Mouse (Mus musculus) small intestine, adult 2 months (tissue): ENCODE data around the gene Arhgef18. TPM values are rescaled to one million over a fixed set of nuclear protein-coding genes. Genes with fewer than 3 reads are reported as not detected.

Experiments used
- H3K27ac ChIP-seq: fragments of 200-500 bp; 2 replicates; pipeline ENCODE4 v1.5.1; 2012; ENCODE audit warnings: low read depth, low read length, control low read depth, inconsistent platforms; ENCODE audit not compliant: insufficient read depth
- H3K27me3 ChIP-seq: fragments of 200-500 bp; 2 replicates; pipeline ENCODE4 v1.6.1; 2012; ENCODE audit warnings: mild to moderate bottlenecking, moderate library complexity, low read length, inconsistent platforms; ENCODE audit not compliant: control insufficient read depth, insufficient read depth
- H3K36me3 ChIP-seq: fragments of 200-500 bp; 2 replicates; pipeline ENCODE4 v1.6.1; 2012; ENCODE audit warnings: mild to moderate bottlenecking, low read length, control low read depth, inconsistent platforms; ENCODE audit not compliant: control insufficient read depth, insufficient read depth
- H3K4me1 ChIP-seq: fragments of 200-500 bp; 2 replicates; pipeline ENCODE4 v1.6.1; 2012; ENCODE audit warnings: low read length, inconsistent platforms, mixed read lengths; ENCODE audit not compliant: control insufficient read depth, insufficient read depth, insufficient read length
- H3K4me3 ChIP-seq: fragments of 200-500 bp; 2 replicates; pipeline ENCODE4 v1.5.1; 2012; ENCODE audit warnings: low read depth, mild to moderate bottlenecking, control low read depth, inconsistent platforms, low read length, moderate library complexity
- CTCF ChIP-seq: fragments of 200-500 bp; IDR thresholded peaks from 2 replicates; pipeline ENCODE4 v1.5.1; 2012; ENCODE audit warnings: low read depth, mild to moderate bottlenecking, control low read depth, inconsistent platforms, low read length, moderate library complexity, mixed read lengths; ENCODE audit not compliant: insufficient replicate concordance, insufficient read length; ENCODE audit errors: extremely low read depth
- POLR2A ChIP-seq: fragments of 200-500 bp; IDR thresholded peaks from 2 replicates; pipeline ENCODE4 v1.6.1; 2012; ENCODE audit warnings: low read depth, mild to moderate bottlenecking, control low read depth, inconsistent platforms, low read length, moderate library complexity
- WGBS: fragments of 180-500 bp; shearing (Covaris S2); methylation state at CpG from one replicate; pipeline ENCODE4 v1.1.7; 2018; 5-methylcytosine and 5-hydroxymethylcytosine counted together
- polyA plus RNA-seq: library from polyadenylated mRNA; depleted of rRNA; stranded (reverse); fragments of >200 nt; gene quantifications from 2 replicates; pipeline ENCODE4 v1.2.3, GENCODE M21; 2012

Gene Arhgef18
- polyA plus RNA-seq, 1 experiment, result 43.1 TPM

DNA sequence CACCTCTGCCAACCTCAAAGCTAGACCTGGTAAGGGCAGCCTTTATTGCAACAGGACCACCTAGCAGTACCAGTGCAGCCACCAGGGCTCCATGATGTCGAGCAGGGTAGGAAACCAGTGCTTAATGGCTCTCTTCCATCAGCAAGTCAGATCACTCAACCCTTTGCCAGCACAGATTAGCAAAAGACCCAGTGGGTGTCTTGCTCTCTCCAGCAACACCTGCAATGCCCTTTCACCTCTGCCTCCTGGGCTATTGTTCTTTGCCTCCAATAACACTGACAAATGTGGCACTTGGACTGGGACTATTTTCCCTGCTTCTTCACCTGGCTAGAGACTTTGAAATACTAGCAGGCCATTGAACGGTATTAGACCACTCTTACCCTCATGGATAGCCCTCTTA lies 56.4 kb downstream of the Arhgef18 start:
- TF ChIP-seq POLR2A, result no peak
- TF ChIP-seq CTCF, result no peak
- H3K27me3 ChIP-seq, result no peaks in the 10 kb centered on the region
- no peak overlapping the region for H3K27ac ChIP-seq
- peaks cover 57% of the 10 kb centered on the region for H3K36me3 ChIP-seq
- 83% methylated on average over 2 of the region's 2 CpGs for WGBS
- no peaks in the 10 kb centered on the region for H3K4me1 ChIP-seq
- no peak overlapping the region for H3K4me3 ChIP-seq

- Histone ChIP-seq H3K4me3 (no peak overlapping the region), H3K4me1 (no peaks in the 10 kb centered on the region), H3K27ac (no peak overlapping the region), H3K36me3 (peaks cover 66% of the 10 kb centered on the region), H3K27me3 (no peaks in the 10 kb centered on the region)
- 29% methylated on average over 5 of the region's 5 CpGs for WGBS
- TF ChIP-seq POLR2A, result no peak
- peak; percentile 92 for TF ChIP-seq CTCF
Observed at GRCm38 (mm10) chr8:3450670-3451069, 57.9 kb downstream of the Arhgef18 start.

- 98% methylated on average over 25 of the region's 25 CpGs for WGBS
- TF ChIP-seq POLR2A, result no peak
- no peak for TF ChIP-seq CTCF
- no peaks in the 10 kb centered on the region for H3K4me1 ChIP-seq
- H3K27me3 ChIP-seq, result no peaks in the 10 kb centered on the region
- no peak overlapping the region for H3K27ac ChIP-seq
- no peak overlapping the region for H3K4me3 ChIP-seq
- peaks cover 71% of the 10 kb centered on the region for H3K36me3 ChIP-seq
Observed at GRCm38 (mm10) chr8:3451992-3452391, 59.2 kb downstream of the Arhgef18 start.

GRCm38 (mm10) chr8:3463248-3463647 lies 70.4 kb downstream of the Arhgef18 start:
- Histone ChIP-seq H3K27ac (no peak overlapping the region), H3K36me3 (peaks cover 4% of the 10 kb centered on the region; the same call in 1 of the 2 replicates), H3K4me1 (peaks cover 4% of the 10 kb centered on the region; the same call in 1 of the 2 replicates), H3K4me3 (no peak overlapping the region), H3K27me3 (no peaks in the 10 kb centered on the region)
- 93% methylated on average over 2 of the region's 2 CpGs for WGBS
- TF ChIP-seq CTCF, result no peak
- no peak for TF ChIP-seq POLR2A

DNA sequence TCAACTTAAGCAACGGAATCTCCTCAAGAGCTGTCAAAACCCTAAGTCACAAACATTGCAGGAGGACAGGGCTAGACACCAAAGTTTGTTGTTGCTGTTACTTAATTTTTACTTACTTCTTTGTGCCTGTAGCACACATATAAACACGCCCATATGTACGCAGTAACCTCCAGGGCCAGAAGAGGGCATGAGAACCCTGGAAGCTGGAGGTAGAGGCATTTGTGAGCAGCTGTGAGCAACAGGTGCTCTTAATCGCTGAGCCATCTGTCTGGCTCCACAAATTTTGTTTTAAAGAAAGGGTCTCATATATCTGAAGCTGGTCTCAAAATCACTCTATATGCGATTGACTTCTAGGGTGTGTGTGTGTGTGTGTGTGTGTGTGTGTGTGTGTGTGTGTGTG lies 71.5 kb downstream of the Arhgef18 start:
- WGBS, result 52% methylated on average over 5 of the region's 5 CpGs
- no peaks in the 10 kb centered on the region for H3K27me3 ChIP-seq
- no peak overlapping the region for H3K27ac ChIP-seq
- no peak overlapping the region for H3K4me3 ChIP-seq
- TF ChIP-seq CTCF (peak; percentile 48; the same call in 1 of the 2 replicates), POLR2A (no peak)
- peaks cover 2% of the 10 kb centered on the region; the same call in 1 of the 2 replicates for H3K36me3 ChIP-seq
- peaks cover 6% of the 10 kb centered on the region; the same call in 1 of the 2 replicates for H3K4me1 ChIP-seq

DNA sequence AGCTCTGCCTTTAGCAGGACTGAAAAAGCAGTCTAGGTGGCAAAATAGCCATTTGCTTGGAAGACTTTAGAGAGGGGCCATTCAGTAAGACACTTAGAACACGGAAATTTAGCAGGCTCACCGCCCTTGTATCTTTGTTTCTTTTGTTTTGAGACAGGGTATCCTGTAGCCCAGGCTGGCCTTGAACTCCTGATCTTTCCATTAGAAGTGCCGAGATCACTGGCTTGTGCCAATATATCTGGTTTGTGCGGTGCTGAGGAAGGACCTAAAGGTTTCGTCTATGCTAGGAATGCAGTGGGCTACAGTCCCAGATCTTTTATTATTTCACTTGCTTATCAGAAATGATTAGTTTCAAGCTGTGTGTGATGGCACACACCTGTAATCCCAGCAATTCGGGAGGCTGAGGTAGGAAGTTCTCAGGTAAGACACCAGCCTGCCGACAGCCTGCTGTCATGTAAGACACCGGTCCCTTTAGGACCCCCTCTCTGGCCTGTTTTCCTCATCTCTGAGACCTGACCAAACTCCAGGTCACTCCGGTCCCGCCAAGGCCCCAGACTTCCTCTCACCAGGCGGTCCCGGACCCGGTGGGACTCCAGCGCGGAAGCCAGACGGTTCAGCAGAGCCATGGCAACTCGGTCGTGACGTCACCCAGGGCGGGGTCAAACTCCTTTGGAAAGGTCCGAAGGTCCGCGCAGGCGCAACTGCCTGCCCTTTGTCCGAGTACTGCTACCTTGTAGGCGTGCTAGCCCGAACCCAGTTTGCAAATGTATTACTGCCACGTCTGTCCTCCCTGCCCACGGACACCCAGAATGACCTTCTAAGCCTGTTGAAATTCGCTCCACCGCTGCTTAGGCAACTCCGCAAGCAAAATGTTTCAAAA lies 74.4 kb downstream of the Arhgef18 start, which contains the start of gene Pex11g:
TSS of gene Pex11g (minus strand) at position 675 of the 880 bp plus-strand sequence.
- WGBS, result 2% methylated on average over 32 of the region's 32 CpGs
- TF ChIP-seq CTCF (no peak), POLR2A (peak; percentile 60; the same call in 1 of the 2 replicates)
- H3K27ac ChIP-seq, result peak within 1 kb of the TSS; percentile 75

GRCm38 (mm10) chr8:3467886-3468545 lies 75.2 kb downstream of the Arhgef18 start:
- peaks cover 6% of the 10 kb centered on the region; the same call in 1 of the 2 replicates for H3K4me1 ChIP-seq
- H3K27me3 ChIP-seq, result no peaks in the 10 kb centered on the region
- TF ChIP-seq CTCF, result no peak
- no peak for TF ChIP-seq POLR2A
- WGBS, result 50% methylated on average over 9 of the region's 9 CpGs
- H3K27ac ChIP-seq, result no peak overlapping the region
- peak overlapping the region; percentile 92 for H3K4me3 ChIP-seq
- H3K36me3 ChIP-seq, result no peaks in the 10 kb centered on the region

More for the DNA sequence above, 74.4 kb downstream of the Arhgef18 start, which contains the start of gene Pex11g:
- no peaks in the 10 kb centered on the region for H3K36me3 ChIP-seq
- H3K4me3 ChIP-seq, result peak within 1 kb of the TSS; percentile 92
- H3K4me1 ChIP-seq, result peaks cover 6% of the 10 kb centered on the region; the same call in 1 of the 2 replicates
- no peaks in the 10 kb centered on the region for H3K27me3 ChIP-seq
